ENCODE assay signal across 26 mouse cellular contexts in genomic region chr3:28435478-28435877, GRCm38 (mm10).
"Had no signal": no experiment of that assay in that cellular context is flagged by ENCODE, and none has a peak within 500 bp of the region (broad histone marks: within the 10 kb centered on the region; RNA-seq: fewer than 3 reads in every experiment).

No protein-coding gene starts in this region.

- H3K27ac ChIP-seq: heart, adult 2 months; heart, embryonic 13.5 days; heart, embryonic 15.5 days; hindbrain, embryonic 10.5 days; hindbrain, embryonic 12.5 days; hindbrain, embryonic 14.5 days; intestine, embryonic 15.5 days; layer of hippocampus, adult 2 months; left cerebral cortex, adult 2 months; limb, embryonic 10.5 days; limb, embryonic 12.5 days; liver, embryonic 13.5 days; liver, embryonic 15.5 days had no signal

- H3K4me3 ChIP-seq: heart, adult 2 months; heart, embryonic 13.5 days; heart, embryonic 15.5 days; hindbrain, embryonic 10.5 days; hindbrain, embryonic 12.5 days; intestine, embryonic 15.5 days; layer of hippocampus, adult 2 months; left cerebral cortex, adult 2 months; limb, embryonic 10.5 days; limb, embryonic 12.5 days; liver, embryonic 13.5 days; liver, embryonic 15.5 days had no signal

- H3K4me1 ChIP-seq: hindbrain, embryonic 10.5 days; hindbrain, embryonic 12.5 days; intestine, embryonic 15.5 days; liver, embryonic 13.5 days; liver, embryonic 15.5 days had no signal

- H3K9me3 ChIP-seq: heart, embryonic 13.5 days; heart, embryonic 15.5 days; hindbrain, embryonic 10.5 days; hindbrain, embryonic 12.5 days; intestine, embryonic 15.5 days; limb, embryonic 10.5 days; limb, embryonic 12.5 days; liver, embryonic 13.5 days; liver, embryonic 15.5 days had no signal

- H3K36me3 ChIP-seq: heart, embryonic 13.5 days; heart, embryonic 15.5 days; hindbrain, embryonic 10.5 days; hindbrain, embryonic 12.5 days; intestine, embryonic 15.5 days; limb, embryonic 10.5 days; limb, embryonic 12.5 days; liver, embryonic 13.5 days; liver, embryonic 15.5 days had no signal

- H3K27me3 ChIP-seq: heart, embryonic 13.5 days; heart, embryonic 15.5 days; hindbrain, embryonic 12.5 days; intestine, embryonic 15.5 days; limb, embryonic 12.5 days; liver, embryonic 13.5 days; liver, embryonic 15.5 days had no signal

- DNase-seq: gastrocnemius, postnatal 14 days; heart, adult 2 months; heart, postnatal 14 days; heart, postnatal 4 days; kidney, adult 18-20 months; kidney, adult 8-10 months; kidney, postnatal 10 days; kidney, postnatal 25 days; kidney, postnatal 4 days; liver; liver, embryonic 13.5 days; liver, postnatal 0 days had no signal

- ATAC-seq: hindbrain, embryonic 16.5 days; inflammation-experienced regulatory T-cells, adult 6 months; intestine, embryonic 15.5 days; intestine, postnatal 0 days; liver, postnatal 0 days had no signal
